Mouse (Mus musculus): Measurements from ENCODE around the gene Tsc2. TPM values are rescaled to one million over a fixed set of nuclear protein-coding genes. Genes with fewer than 3 reads are reported as not detected.

The Tsc2 gene
- polyA plus RNA-seq, 1 experiment = 230 TPM

GRCm38 (mm10) chr17:24564422-24564821 is 68.0 kb downstream of the Tsc2 start:
- H3K4me1 ChIP-seq (ENCODE audit: control insufficient read depth, insufficient read depth, low read length) = peaks cover 27% of the 10 kb centered on the region
- WGBS = 80% methylated on average over 4 of the region's 4 CpGs
- no peak for TF ChIP-seq POLR2A (IDR thresholded peaks at IDR 0.05; ENCODE audit: borderline replicate concordance, extremely low read depth, low read depth, low read length)
- no peak for TF ChIP-seq CTCF (IDR thresholded peaks at IDR 0.05; ENCODE audit: insufficient read depth, low read length)
- no peak for DNase-seq
- H3K4me3 ChIP-seq (replicated peaks; ENCODE audit: extremely low read depth, low read depth, low read length) = no peak overlapping the region

GRCm38 (mm10) chr17:24563638-24564037 is 68.8 kb downstream of the Tsc2 start:
- no peak for DNase-seq
- no peak for TF ChIP-seq CTCF (IDR thresholded peaks at IDR 0.05; ENCODE audit: insufficient read depth, low read length)
- no peak for TF ChIP-seq POLR2A (IDR thresholded peaks at IDR 0.05; ENCODE audit: borderline replicate concordance, extremely low read depth, low read depth, low read length)
- WGBS = 67% methylated on average over 5 of the region's 5 CpGs
- Histone ChIP-seq H3K4me1 (ENCODE audit: control insufficient read depth, insufficient read depth, low read length) (peaks cover 33% of the 10 kb centered on the region), H3K4me3 (replicated peaks; ENCODE audit: extremely low read depth, low read depth, low read length) (no peak overlapping the region)

- H3K4me3 ChIP-seq (replicated peaks; ENCODE audit: extremely low read depth, low read depth, low read length) = no peak overlapping the region
- no peak for DNase-seq
- peaks cover 38% of the 10 kb centered on the region for H3K4me1 ChIP-seq (ENCODE audit: control insufficient read depth, insufficient read depth, low read length)
- no peak for TF ChIP-seq CTCF (IDR thresholded peaks at IDR 0.05; ENCODE audit: insufficient read depth, low read length)
- no peak for TF ChIP-seq POLR2A (IDR thresholded peaks at IDR 0.05; ENCODE audit: borderline replicate concordance, extremely low read depth, low read depth, low read length)
- 71% methylated on average over 2 of the region's 2 CpGs for WGBS
These were observed 70.8 kb downstream of the Tsc2 start for GRCm38 (mm10) chr17:24561592-24561991.

GRCm38 (mm10) chr17:24560301-24561028 is 72.0 kb downstream of the Tsc2 start:
- Histone ChIP-seq H3K4me3 (replicated peaks; ENCODE audit: extremely low read depth, low read depth, low read length) (no peak overlapping the region), H3K4me1 (ENCODE audit: control insufficient read depth, insufficient read depth, low read length) (peaks cover 40% of the 10 kb centered on the region)
- TF ChIP-seq POLR2A (IDR thresholded peaks at IDR 0.05; ENCODE audit: borderline replicate concordance, extremely low read depth, low read depth, low read length) (no peak), CTCF (IDR thresholded peaks at IDR 0.05; ENCODE audit: insufficient read depth, low read length) (no peak)
- no peak for DNase-seq
- WGBS = 64% methylated on average over 5 of the region's 5 CpGs

- TF ChIP-seq CTCF (IDR thresholded peaks at IDR 0.05; ENCODE audit: insufficient read depth, low read length) (no peak), POLR2A (IDR thresholded peaks at IDR 0.05; ENCODE audit: borderline replicate concordance, extremely low read depth, low read depth, low read length) (no peak)
- WGBS = 29% methylated on average over 3 of the region's 3 CpGs
- Histone ChIP-seq H3K4me1 (ENCODE audit: control insufficient read depth, insufficient read depth, low read length) (peaks cover 40% of the 10 kb centered on the region), H3K4me3 (replicated peaks; ENCODE audit: extremely low read depth, low read depth, low read length) (no peak overlapping the region)
- DNase-seq = no peak
These were observed 73.3 kb downstream of the Tsc2 start for GRCm38 (mm10) chr17:24559146-24559545.

GRCm38 (mm10) chr17:24558600-24559099 is 73.8 kb downstream of the Tsc2 start:
- H3K4me1 ChIP-seq (ENCODE audit: control insufficient read depth, insufficient read depth, low read length) = peaks cover 39% of the 10 kb centered on the region
- no peak overlapping the region for H3K4me3 ChIP-seq (replicated peaks; ENCODE audit: extremely low read depth, low read depth, low read length)
- TF ChIP-seq POLR2A (IDR thresholded peaks at IDR 0.05; ENCODE audit: borderline replicate concordance, extremely low read depth, low read depth, low read length) (no peak), CTCF (IDR thresholded peaks at IDR 0.05; ENCODE audit: insufficient read depth, low read length) (no peak)
- whole genome bisulfite sequencing = 26% methylated on average over 4 of the region's 4 CpGs
- no peak for DNase-seq

DNA sequence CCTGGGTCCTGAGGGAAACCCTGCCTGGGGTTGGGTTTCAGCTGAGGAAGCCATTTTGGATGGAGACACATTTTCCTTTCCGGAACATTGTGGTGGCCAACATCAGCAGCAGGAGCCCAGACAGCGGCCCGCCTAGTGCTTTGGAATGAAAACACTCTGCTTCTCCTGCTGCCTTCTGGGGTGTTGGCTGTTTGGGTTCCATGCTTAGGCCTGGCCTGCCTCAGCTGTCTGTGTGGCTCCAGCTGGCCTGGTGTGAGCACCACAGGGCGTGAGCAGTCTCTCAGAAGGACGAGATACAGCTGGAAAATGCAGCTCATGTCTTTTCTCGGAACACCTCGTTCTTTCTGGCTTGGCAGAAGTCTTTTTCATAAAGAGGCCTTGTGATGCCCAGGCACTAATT is 75.3 kb downstream of the Tsc2 start:
- Histone ChIP-seq H3K4me1 (ENCODE audit: control insufficient read depth, insufficient read depth, low read length) (peaks cover 36% of the 10 kb centered on the region), H3K4me3 (replicated peaks; ENCODE audit: extremely low read depth, low read depth, low read length) (no peak overlapping the region)
- 70% methylated on average over 7 of the region's 7 CpGs for WGBS
- TF ChIP-seq CTCF (IDR thresholded peaks at IDR 0.05; ENCODE audit: insufficient read depth, low read length) (no peak), POLR2A (IDR thresholded peaks at IDR 0.05; ENCODE audit: borderline replicate concordance, extremely low read depth, low read depth, low read length) (no peak)
- DNase-seq = no peak

DNA sequence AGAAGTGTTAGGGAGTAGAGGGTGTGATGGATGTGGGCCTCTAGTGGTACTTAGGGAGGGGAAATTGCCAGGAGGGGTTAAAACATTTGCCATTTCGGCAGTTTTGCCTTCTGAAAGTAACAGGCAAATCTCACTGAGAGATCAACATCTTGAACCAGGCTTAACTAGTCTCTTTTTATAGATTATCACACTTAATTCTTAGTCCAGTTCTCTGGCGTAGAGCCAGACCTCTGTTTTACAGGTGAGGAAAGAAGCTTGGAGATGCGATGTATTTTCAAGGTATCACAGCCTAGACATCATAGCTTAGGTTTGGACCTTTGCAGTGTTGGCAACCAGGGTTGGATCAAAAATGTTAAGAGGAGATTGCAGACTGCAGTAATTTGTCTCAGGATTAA is 81.4 kb downstream of the Tsc2 start:
- 45% methylated on average over 3 of the region's 3 CpGs for WGBS
- DNase-seq = no peak
- peaks cover 9% of the 10 kb centered on the region; the same call in 1 of the 2 replicates for H3K4me1 ChIP-seq (ENCODE audit: control insufficient read depth, insufficient read depth, low read length)
- peak overlapping the region; percentile 69 for H3K4me3 ChIP-seq (replicated peaks; ENCODE audit: extremely low read depth, low read depth, low read length)
- TF ChIP-seq POLR2A (IDR thresholded peaks at IDR 0.05; ENCODE audit: borderline replicate concordance, extremely low read depth, low read depth, low read length) (no peak), CTCF (IDR thresholded peaks at IDR 0.05; ENCODE audit: insufficient read depth, low read length) (no peak)

- DNase-seq = peak; percentile 73
- WGBS = 1% methylated on average over 44 of the region's 44 CpGs
- H3K4me3 ChIP-seq (replicated peaks; ENCODE audit: extremely low read depth, low read depth, low read length) = peak overlapping the region; percentile 69
- TF ChIP-seq POLR2A (IDR thresholded peaks at IDR 0.05; ENCODE audit: borderline replicate concordance, extremely low read depth, low read depth, low read length) = no peak
- no peak for TF ChIP-seq CTCF (IDR thresholded peaks at IDR 0.05; ENCODE audit: insufficient read depth, low read length)
- peaks cover 7% of the 10 kb centered on the region; the same call in 1 of the 2 replicates for H3K4me1 ChIP-seq (ENCODE audit: control insufficient read depth, insufficient read depth, low read length)
These were observed 81.9 kb downstream of the Tsc2 start for GRCm38 (mm10) chr17:24550416-24551049.

Measured in lung, adult 2 months (tissue).